Mouse (Mus musculus) T-cell, adult 66 days (primary cell): ENCODE measurements around the gene Vmn1r21. TPM values are rescaled to one million over a fixed set of nuclear protein-coding genes. Genes with fewer than 3 reads are reported as not detected.

Experiments
- total RNA-seq, 2 experiments: library from RNA; stranded (reverse); gene quantifications; 3 replicates in 1 of 2; 4 replicates in 1 of 2; pipeline ENCODE4 v1.2.4; 2023

Vmn1r21 gene
- total RNA-seq, result not detected

DNA sequence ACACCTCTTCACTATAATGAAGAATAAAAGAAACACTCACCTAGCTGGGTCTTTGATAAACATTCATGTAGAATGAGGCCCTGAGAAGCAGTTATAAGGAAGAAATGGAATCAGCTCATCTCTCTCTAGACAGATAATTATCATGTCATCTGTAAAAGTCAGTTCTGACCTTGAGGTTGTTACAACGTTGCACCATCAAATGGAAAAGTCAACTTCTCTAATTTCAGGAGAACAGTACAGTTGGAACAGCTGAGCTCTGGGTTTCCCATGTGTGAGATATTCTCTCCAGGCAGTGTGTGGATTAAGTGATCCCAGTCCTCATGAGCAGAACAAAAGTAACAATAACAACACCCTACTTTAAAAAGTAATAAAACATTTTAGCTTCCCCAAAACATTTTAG is at the start of gene Vmn1r21:
TSS of gene Vmn1r21 (minus strand) at position 58 of the 400 bp plus-strand sequence.

DNA sequence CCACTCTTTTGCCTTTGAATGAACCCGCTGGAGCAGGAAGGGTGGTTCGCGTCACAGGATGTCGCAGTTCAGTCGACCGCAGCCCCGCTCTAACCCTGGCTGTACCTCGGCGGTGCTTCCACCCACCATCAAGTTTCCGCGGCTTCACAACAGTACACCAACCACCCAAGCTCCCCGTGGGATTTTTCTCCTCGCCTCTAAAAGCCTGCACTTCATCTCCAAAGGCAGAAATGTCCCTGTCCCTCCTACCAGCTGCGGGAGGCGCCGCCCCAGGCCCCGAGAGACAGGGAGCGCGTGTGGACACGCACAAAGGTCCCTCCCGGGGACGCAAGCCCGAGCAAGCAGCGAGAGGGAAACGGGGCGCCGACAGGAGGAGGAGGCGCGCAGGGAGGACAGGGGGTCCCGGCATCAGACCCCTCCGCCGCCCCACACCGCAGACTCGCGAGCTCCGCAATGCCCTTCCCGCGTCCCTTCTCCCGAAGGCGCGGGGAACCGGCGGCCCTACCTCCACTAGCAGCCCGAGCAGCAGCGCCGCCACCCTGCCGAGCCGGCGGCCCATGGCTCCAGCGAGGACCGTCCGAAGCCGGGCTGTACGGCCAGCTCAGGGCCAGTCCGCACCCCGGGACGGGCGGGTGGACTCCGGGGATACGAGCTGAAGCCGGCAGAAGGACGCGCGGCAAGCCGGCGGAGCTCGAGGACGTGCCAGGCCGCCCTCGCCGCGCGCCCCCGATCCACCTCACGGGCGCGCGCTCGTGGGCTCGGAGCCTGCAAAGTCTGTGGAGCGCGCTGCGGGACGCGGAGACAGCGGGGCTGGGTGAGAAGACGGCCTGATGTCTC is 25.5 kb downstream of the Vmn1r21 start, which contains the start of gene Vopp1:
TSS of gene Vopp1 (minus strand) at position 738 of the 837 bp plus-strand sequence.

Other genes with a start within 250 kb of the Vmn1r21 start
- gene Pyurf, start 158.3 kb downstream of the Vmn1r21 start, total RNA-seq, result 1 to 10 TPM; 2.4 to 4.1 TPM
- 1 to 10 TPM; 2.9 to 3.9 TPM for gene Lancl2, start 147.8 kb downstream of the Vmn1r21 start, total RNA-seq
- 10 to 100 TPM; 53.3 to 54.4 TPM for gene Vopp1, start 25.2 kb downstream of the Vmn1r21 start, total RNA-seq
- gene Vmn1r22, start 57.7 kb upstream of the Vmn1r21 start, total RNA-seq, result not detected
- not detected for gene Vmn1r23, start 76.5 kb upstream of the Vmn1r21 start, total RNA-seq
- not detected for gene Vmn1r24, start 111.2 kb upstream of the Vmn1r21 start, total RNA-seq
- not detected for gene Vmn1r25, start 130.5 kb upstream of the Vmn1r21 start, total RNA-seq
- not detected for gene Vmn1r26, start 164.8 kb upstream of the Vmn1r21 start, total RNA-seq